Mouse (Mus musculus) myocyte (in vitro differentiated cells): ENCODE data around the gene Fgd1.

Experiments
- CEBPB ChIP-seq: IDR thresholded peaks from 2 replicates; pipeline ENCODE4 v1.6.1; 2011; ENCODE audit warnings: mild to moderate bottlenecking, moderate library complexity; ENCODE audit not compliant: poor library complexity, insufficient read depth, severe bottlenecking
- E2F4 ChIP-seq: IDR thresholded peaks from one replicate; pipeline ENCODE4 v1.6.1; 2011; ENCODE audit warnings: mild to moderate bottlenecking, control low read depth, moderate library complexity; ENCODE audit not compliant: insufficient read depth
- MAX ChIP-seq: IDR thresholded peaks from one replicate; pipeline ENCODE4 v1.6.1; 2011; ENCODE audit warnings: low read depth, mild to moderate bottlenecking, control low read depth
- MYOD1 ChIP-seq, 3 experiments: IDR thresholded peaks; one replicate each; pipeline ENCODE4 v1.6.1; 2011; ENCODE audit warnings: control low read depth in 2 of 3, low read depth in 2 of 3, mild to moderate bottlenecking in 2 of 3, moderate library complexity in 1 of 3; ENCODE audit not compliant: insufficient read length in 2 of 3, control insufficient read depth in 1 of 3
- MYOG ChIP-seq, 3 experiments: IDR thresholded peaks; one replicate each; pipeline ENCODE4 v1.6.1; 2011; ENCODE audit warnings: control low read depth in 2 of 3, low read depth in 2 of 3, mild to moderate bottlenecking in 2 of 3; ENCODE audit not compliant: insufficient read length in 2 of 3, control insufficient read depth in 1 of 3, insufficient read depth in 1 of 3
- POLR2A ChIP-seq: IDR thresholded peaks from one replicate; pipeline ENCODE4 v1.6.1; 2011; ENCODE audit warnings: low read depth, mild to moderate bottlenecking, control low read depth, moderate library complexity; ENCODE audit not compliant: insufficient read length
- POLR2AphosphoS2 ChIP-seq: IDR thresholded peaks from one replicate; pipeline ENCODE4 v1.6.1; 2011; ENCODE audit warnings: low read depth, control low read depth; ENCODE audit not compliant: insufficient read length
- REST ChIP-seq: IDR thresholded peaks from one replicate; pipeline ENCODE4 v1.6.1; 2011; ENCODE audit warnings: mild to moderate bottlenecking, control low read depth, moderate library complexity; ENCODE audit not compliant: insufficient read depth, insufficient read length
- SRF ChIP-seq: IDR thresholded peaks from one replicate; pipeline ENCODE4 v1.6.1; 2011; ENCODE audit warnings: low read depth; ENCODE audit not compliant: control insufficient read depth, insufficient read length
- TCF12 ChIP-seq: IDR thresholded peaks from one replicate; pipeline ENCODE4 v1.6.1; 2011; ENCODE audit warnings: mild to moderate bottlenecking, control low read depth; ENCODE audit not compliant: poor library complexity, insufficient read depth, severe bottlenecking
- TCF3 ChIP-seq: IDR thresholded peaks from one replicate; pipeline ENCODE4 v1.6.1; 2011; ENCODE audit warnings: low read depth, control low read depth; ENCODE audit not compliant: insufficient read length
- USF1 ChIP-seq: IDR thresholded peaks from one replicate; pipeline ENCODE4 v1.6.1; 2011; ENCODE audit warnings: low read depth, mild to moderate bottlenecking, control low read depth, moderate library complexity

- TF ChIP-seq MYOD1 (IDR thresholded peaks at IDR 0.05; ENCODE audit: control insufficient read depth in 1 of 3, insufficient read length in 2 of 3, low read depth in 2 of 3) (no peak), POLR2A (no peak), POLR2AphosphoS2 (no peak), USF1 (no peak), E2F4 (no peak), MAX (no peak), SRF (no peak), CEBPB (no peak), TCF12 (no peak), REST (no peak), MYOG (IDR thresholded peaks at IDR 0.05; ENCODE audit: control insufficient read depth in 1 of 3, insufficient read depth in 1 of 3, insufficient read length in 2 of 3, low read depth in 2 of 3) (no peak), TCF3 (no peak)
Observed at GRCm38 (mm10) chrX:151085599-151085998, 39.6 kb downstream of the Fgd1 start.
